Mouse (Mus musculus): Measurements from ENCODE around the gene Cdk5rap3.

DNA sequence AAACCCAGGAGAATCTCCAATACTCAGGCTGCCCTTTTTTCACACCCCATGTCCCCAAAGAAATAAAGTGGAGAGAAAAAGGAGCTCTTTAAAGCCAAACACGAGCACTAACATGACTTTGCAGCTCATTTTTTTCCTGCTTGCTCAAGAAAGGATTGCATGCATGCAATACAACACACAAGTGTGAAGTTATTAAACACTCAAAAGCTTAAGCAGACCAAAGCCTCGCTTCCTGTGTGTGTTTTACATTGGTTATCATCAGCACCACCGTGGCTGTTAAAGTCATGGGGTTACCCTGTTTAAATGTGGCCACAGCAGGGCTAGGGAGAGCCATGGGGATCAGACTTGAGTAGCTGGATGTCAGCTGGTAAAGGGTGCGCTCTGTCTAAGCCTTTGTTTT lies 39.2 kb downstream of the Cdk5rap3 start:
- TF ChIP-seq CTCF (IDR thresholded peaks at IDR 0.05; ENCODE audit: low read depth), result no peak
- TF ChIP-seq EP300 (IDR thresholded peaks at IDR 0.05; ENCODE audit: low read depth), result no peak
